Mouse (Mus musculus): ENCODE measurements at regions not wholly inside any gene's neighbourhood (a gene's known extent, or its start where the extent isn't known, plus 50 kb on each side); places are given as distances from the start of the nearest gene placed in this dataset.

- TF ChIP-seq GATA1 (IDR thresholded peaks at IDR 0.05; ENCODE audit: low read length) (no peak), TAL1 (IDR thresholded peaks at IDR 0.05; ENCODE audit: low read length) (no peak)
Measured at GRCm38 (mm10) chr3:51121703-51122540, 102.3 kb upstream of the Noct start.

Data from erythroblast, embryonic 14.5 days (primary cell).